Mouse (Mus musculus) MEL (cell line): ENCODE measurements around the gene Bmp8b. TPM values are rescaled to one million over a fixed set of nuclear protein-coding genes. Genes with fewer than 3 reads are reported as not detected.
"Not testable (repeated sequence)": the region's sequence is repeated elsewhere in the genome, so short reads cannot be mapped to it uniquely, and the experiment has no call there.

ENCODE experiments used
- DNase-seq: peaks from one replicate; pipeline ENCODE4 v3.0.0; 2011; ENCODE audit warnings: low read depth, low spot score
- H3K27ac ChIP-seq: 2 replicates; pipeline ENCODE4 v1.5.1; 2012; ENCODE audit warnings: low read depth, mild to moderate bottlenecking, control low read depth, low read length, moderate library complexity; ENCODE audit not compliant: control insufficient read depth
- H3K27me3 ChIP-seq, 2 experiments: fragments of 150-350 bp in 1 of 2; sonication (generic) in 1 of 2; 2 replicates each; pipeline ENCODE4 v1.6.1; 2012; ENCODE audit warnings: low read length in 2 of 2, mild to moderate bottlenecking in 2 of 2, improper control_type of control experiment in 1 of 2, moderate library complexity in 1 of 2; ENCODE audit not compliant: insufficient read depth in 2 of 2, control insufficient read depth in 1 of 2
- H3K36me3 ChIP-seq, 2 experiments: 2 replicates each; pipeline ENCODE4 v1.6.1; 2012 to 2014; ENCODE audit warnings: low read length in 2 of 2, improper control_type of control experiment in 1 of 2, inconsistent platforms in 1 of 2, mild to moderate bottlenecking in 1 of 2; ENCODE audit not compliant: insufficient read depth in 2 of 2, control insufficient read depth in 1 of 2
- H3K4me1 ChIP-seq, 2 experiments: fragments of 150-350 bp in 1 of 2; sonication (generic) in 1 of 2; 2 replicates each; pipeline ENCODE4 v1.6.1; 2012; ENCODE audit warnings: low read length in 2 of 2, improper control_type of control experiment in 1 of 2, mild to moderate bottlenecking in 1 of 2; ENCODE audit not compliant: insufficient read depth in 2 of 2, control insufficient read depth in 1 of 2
- H3K4me3 ChIP-seq, 2 experiments: fragments of 150-350 bp in 1 of 2; sonication (generic) in 1 of 2; 2 replicates each; pipeline ENCODE4 v1.5.1; 2012; ENCODE audit warnings: low read depth in 2 of 2, low read length in 2 of 2, mild to moderate bottlenecking in 2 of 2, moderate library complexity in 2 of 2, control low read depth in 1 of 2, improper control_type of control experiment in 1 of 2; ENCODE audit not compliant: control insufficient read depth in 1 of 2, insufficient read depth in 1 of 2
- H3K79me2 ChIP-seq: 2 replicates; pipeline ENCODE4 v1.6.1; 2012; ENCODE audit warnings: mild to moderate bottlenecking, low read length, moderate library complexity; ENCODE audit not compliant: control insufficient read depth, poor library complexity, insufficient read depth
- H3K9ac ChIP-seq: 2 replicates; pipeline ENCODE4 v1.6.1; 2012; ENCODE audit warnings: low read depth, mild to moderate bottlenecking, control low read depth, low read length, moderate library complexity; ENCODE audit not compliant: control insufficient read depth, poor library complexity, severe bottlenecking
- H3K9me3 ChIP-seq: fragments of 150-350 bp; sonication (generic); replicated peaks from 2 replicates; pipeline ENCODE4 v1.6.1; 2012; ENCODE audit warnings: mild to moderate bottlenecking, low read length, improper control_type of control experiment, moderate library complexity; ENCODE audit not compliant: insufficient read depth
- BHLHE40 ChIP-seq: IDR thresholded peaks from 2 replicates; pipeline ENCODE4 v1.6.1; 2012; ENCODE audit warnings: low read depth, mild to moderate bottlenecking, inconsistent platforms, low read length, improper control_type of control experiment, borderline replicate concordance
- CHD1 ChIP-seq: IDR thresholded peaks from 2 replicates; pipeline ENCODE4 v1.6.1; 2012; ENCODE audit warnings: low read depth, mild to moderate bottlenecking, inconsistent platforms, low read length, improper control_type of control experiment
- CTCF ChIP-seq, 3 experiments: IDR thresholded peaks in 2 of 3; conservative IDR thresholded peaks in 1 of 3; 2 replicates each; pipeline ENCODE4 v1.5.1; 2011 to 2012; ENCODE audit warnings: low read length in 3 of 3, low read depth in 2 of 3, mild to moderate bottlenecking in 2 of 3, improper control_type of control experiment in 1 of 3, inconsistent platforms in 1 of 3, mixed read lengths in 1 of 3, moderate library complexity in 1 of 3; ENCODE audit not compliant: control insufficient read depth in 1 of 3, insufficient read depth in 1 of 3, poor library complexity in 1 of 3, severe bottlenecking in 1 of 3
- ELF1 ChIP-seq: IDR thresholded peaks from 2 replicates; pipeline ENCODE4 v1.6.1; 2014; ENCODE audit warnings: low read depth, mild to moderate bottlenecking, inconsistent platforms, low read length, improper control_type of control experiment, moderate library complexity
- EP300 ChIP-seq, 2 experiments: IDR thresholded peaks; 2 replicates each; pipeline ENCODE4 v1.6.1; 2011; ENCODE audit warnings: improper control_type of control experiment in 2 of 2, low read length in 2 of 2, low read depth in 1 of 2, mild to moderate bottlenecking in 1 of 2
- ETS1 ChIP-seq: IDR thresholded peaks from 2 replicates; pipeline ENCODE4 v1.6.1; 2012; ENCODE audit warnings: low read depth, mild to moderate bottlenecking, inconsistent platforms, low read length, improper control_type of control experiment, moderate library complexity
- GABPA ChIP-seq: IDR thresholded peaks from 2 replicates; pipeline ENCODE4 v1.6.1; 2012; ENCODE audit warnings: low read depth, mild to moderate bottlenecking, inconsistent platforms, low read length, improper control_type of control experiment, moderate library complexity
- HCFC1 ChIP-seq: IDR thresholded peaks from 2 replicates; pipeline ENCODE4 v1.6.1; 2012; ENCODE audit warnings: low read depth, mild to moderate bottlenecking, inconsistent platforms, low read length, improper control_type of control experiment, moderate library complexity
- JUND ChIP-seq: IDR thresholded peaks from 2 replicates; pipeline ENCODE4 v1.6.1; 2011; ENCODE audit warnings: low read depth, mild to moderate bottlenecking, improper control_type of control experiment, low read length
- MAFK ChIP-seq: IDR thresholded peaks from 2 replicates; pipeline ENCODE4 v1.6.1; 2011; ENCODE audit warnings: low read depth, mild to moderate bottlenecking, low read length, improper control_type of control experiment, borderline replicate concordance
- MAX ChIP-seq: IDR thresholded peaks from 2 replicates; pipeline ENCODE4 v1.6.1; 2011; ENCODE audit warnings: low read length, improper control_type of control experiment
- MAZ ChIP-seq: IDR thresholded peaks from 2 replicates; pipeline ENCODE4 v1.6.1; 2012; ENCODE audit warnings: low read depth, mild to moderate bottlenecking, inconsistent platforms, low read length, improper control_type of control experiment
- MXI1 ChIP-seq: IDR thresholded peaks from 2 replicates; pipeline ENCODE4 v1.6.1; 2011; ENCODE audit warnings: mild to moderate bottlenecking, low read depth, low read length, improper control_type of control experiment
- MYB ChIP-seq: IDR thresholded peaks from 2 replicates; pipeline ENCODE4 v1.6.1; 2011; ENCODE audit warnings: mild to moderate bottlenecking, low read depth, low read length, improper control_type of control experiment
- NRF1 ChIP-seq: IDR thresholded peaks from 2 replicates; pipeline ENCODE4 v1.6.1; 2014; ENCODE audit warnings: low read depth, mild to moderate bottlenecking, inconsistent platforms, low read length, improper control_type of control experiment, moderate library complexity; ENCODE audit not compliant: poor library complexity, insufficient read depth, severe bottlenecking
- POLR2A ChIP-seq, 2 experiments: IDR thresholded peaks; 2 replicates each; pipeline ENCODE4 v1.6.1; 2011 to 2012; ENCODE audit warnings: low read length in 2 of 2, mild to moderate bottlenecking in 2 of 2, control low read depth in 1 of 2, improper control_type of control experiment in 1 of 2, low read depth in 1 of 2, moderate library complexity in 1 of 2; ENCODE audit not compliant: control insufficient read depth in 1 of 2, insufficient read depth in 1 of 2, poor library complexity in 1 of 2
- POLR2AphosphoS2 ChIP-seq: IDR thresholded peaks from 2 replicates; pipeline ENCODE4 v1.6.1; 2011; ENCODE audit warnings: low read length, improper control_type of control experiment
- POLR2AphosphoS5 ChIP-seq: IDR thresholded peaks from 2 replicates; pipeline ENCODE4 v1.6.1; 2012; ENCODE audit warnings: low read depth, borderline replicate concordance, mild to moderate bottlenecking, inconsistent platforms, low read length, moderate library complexity, mixed read lengths
- RCOR1 ChIP-seq: IDR thresholded peaks from 2 replicates; pipeline ENCODE4 v1.6.1; 2012; ENCODE audit warnings: low read depth, mild to moderate bottlenecking, inconsistent platforms, low read length, improper control_type of control experiment
- SIN3A ChIP-seq: IDR thresholded peaks from 2 replicates; pipeline ENCODE4 v1.6.1; 2012; ENCODE audit warnings: low read length, improper control_type of control experiment, inconsistent platforms
- TAL1 ChIP-seq: IDR thresholded peaks from 2 replicates; pipeline ENCODE4 v1.6.1; 2012; ENCODE audit warnings: mild to moderate bottlenecking, inconsistent platforms, low read length, moderate library complexity, mixed read lengths
- TBP ChIP-seq: IDR thresholded peaks from 2 replicates; pipeline ENCODE4 v1.8.0; 2011; ENCODE audit warnings: low read depth, low read length, improper control_type of control experiment
- UBTF ChIP-seq: IDR thresholded peaks from 2 replicates; pipeline ENCODE4 v1.6.1; 2012; ENCODE audit warnings: low read depth, mild to moderate bottlenecking, inconsistent platforms, low read length, improper control_type of control experiment, moderate library complexity, borderline replicate concordance; ENCODE audit not compliant: insufficient read depth
- ZC3H11A ChIP-seq: IDR thresholded peaks from 2 replicates; pipeline ENCODE4 v1.6.1; 2012; ENCODE audit warnings: low read depth, mild to moderate bottlenecking, inconsistent platforms, low read length, improper control_type of control experiment
- ZMIZ1 ChIP-seq: IDR thresholded peaks from 2 replicates; pipeline ENCODE4 v1.6.1; 2012; ENCODE audit warnings: low read depth, mild to moderate bottlenecking, inconsistent platforms, low read length, improper control_type of control experiment, moderate library complexity
- polyA plus RNA-seq, 2 experiments: library from polyadenylated mRNA; stranded (reverse) in 1 of 2; unstranded in 1 of 2; fragments of >175 nt in 1 of 2; fragments of >200 nt in 1 of 2; gene quantifications; 2 replicates each; pipeline versions ENCODE4 v1.2.1 to v1.2.4; 2012; ENCODE audit warnings: low replicate concordance in 2 of 2, low read depth in 1 of 2; ENCODE audit not compliant: insufficient read length in 2 of 2, insufficient read depth in 1 of 2, missing spikeins in 1 of 2
- total RNA-seq: library from RNA; depleted of rRNA; stranded (reverse); fragments of 300-350 nt; gene quantifications from 2 replicates; pipeline ENCODE4 v1.2.3, GENCODE M21; 2012

Bmp8b gene
- total and polyA plus RNA-seq, 3 experiments: 0.06 to 0.08 TPM; not detected in 1

GRCm38 (mm10) chr4:123110751-123111150 is 5.8 kb downstream of the Bmp8b start:
- DNase-seq: no peak
- Histone ChIP-seq H3K4me3 (no peak overlapping the region), H3K9me3 (no peaks in the 10 kb centered on the region), H3K27me3 (no peaks in the 10 kb centered on the region), H3K9ac (no peak overlapping the region), H3K4me1 (no peaks in the 10 kb centered on the region), H3K27ac (no peak overlapping the region), H3K36me3 (no peaks in the 10 kb centered on the region), H3K79me2 (no peaks in the 10 kb centered on the region)
- TF ChIP-seq CHD1: no peak
- no peak for TF ChIP-seq BHLHE40
- no peak for TF ChIP-seq ZC3H11A
- TF ChIP-seq GABPA: no peak
- no peak for TF ChIP-seq POLR2A (IDR thresholded peaks at IDR 0.05; ENCODE audit: control insufficient read depth in 1 of 2, insufficient read depth in 1 of 2, low read depth in 1 of 2, low read length in 2 of 2, poor library complexity in 1 of 2)
- no peak for TF ChIP-seq MYB
- TF ChIP-seq HCFC1: no peak
- no peak for TF ChIP-seq RCOR1
- no peak for TF ChIP-seq EP300 (IDR thresholded peaks at IDR 0.05; ENCODE audit: low read depth in 1 of 2, low read length in 2 of 2)
- no peak for TF ChIP-seq JUND

GRCm38 (mm10) chr4:123111275-123111983 is 6.5 kb downstream of the Bmp8b start:
- not testable (repeated sequence) for H3K4me1 ChIP-seq, H3K9me3 ChIP-seq, H3K4me3 ChIP-seq, H3K79me2 ChIP-seq, H3K9ac ChIP-seq, DNase-seq, H3K36me3 ChIP-seq, H3K27me3 ChIP-seq, H3K27ac ChIP-seq

GRCm38 (mm10) chr4:123112216-123112764 is 7.3 kb downstream of the Bmp8b start:
- no peaks in the 10 kb centered on the region for H3K4me1 ChIP-seq
- H3K9me3 ChIP-seq: no peaks in the 10 kb centered on the region
- DNase-seq: peak; percentile 23
- no peaks in the 10 kb centered on the region for H3K36me3 ChIP-seq
- H3K27me3 ChIP-seq: no peaks in the 10 kb centered on the region
- H3K79me2 ChIP-seq: no peaks in the 10 kb centered on the region
- no peak overlapping the region for H3K27ac ChIP-seq
- H3K9ac ChIP-seq: no peak overlapping the region
- no peak overlapping the region for H3K4me3 ChIP-seq
- TF ChIP-seq MAX: no peak
- no peak for TF ChIP-seq MXI1
- no peak for TF ChIP-seq TAL1
- TF ChIP-seq UBTF: no peak
- no peak for TF ChIP-seq MAFK
- TF ChIP-seq NRF1: no peak
- TF ChIP-seq ELF1: no peak
- no peak for TF ChIP-seq ETS1
- TF ChIP-seq CTCF (IDR thresholded peaks at IDR 0.05 in 2 of 3, conservative IDR thresholded peaks at IDR 0.05 in 1 of 3; ENCODE audit: control insufficient read depth in 1 of 3, insufficient read depth in 1 of 3, low read depth in 2 of 3, low read length in 3 of 3, poor library complexity in 1 of 3, severe bottlenecking in 1 of 3): no peak
- TF ChIP-seq POLR2AphosphoS5: no peak
- TF ChIP-seq MYB: no peak
- TF ChIP-seq SIN3A: no peak
- TF ChIP-seq GABPA: no peak
- TF ChIP-seq CHD1: no peak
- TF ChIP-seq ZMIZ1: no peak
- no peak for TF ChIP-seq MAZ
- TF ChIP-seq TBP: no peak
- TF ChIP-seq POLR2AphosphoS2: no peak
